Mouse (Mus musculus) mouse embryonic stem cell (cell line): ENCODE data around the gene Cabp7.
"Not testable (repeated sequence)": the region's sequence is repeated elsewhere in the genome, so short reads cannot be mapped to it uniquely, and the experiment has no call there.

Source experiments
- in situ Hi-C, 2 experiments: fragments of 300-500 bp; cut with MboI; formaldehyde crosslinking; loops; 1 replicate in 1 of 2; 3 replicates in 1 of 2; pipeline ENCODE4 v1.14.3; 2019 to 2020; ENCODE audit warnings: low sequenced_read_pairs in 2 of 2, low pct_unique_long_range_greater_than_20kb in 1 of 2, mixed read lengths in 1 of 2; ENCODE audit not compliant: unreplicated experiment in 1 of 2

Cabp7 gene

DNA sequence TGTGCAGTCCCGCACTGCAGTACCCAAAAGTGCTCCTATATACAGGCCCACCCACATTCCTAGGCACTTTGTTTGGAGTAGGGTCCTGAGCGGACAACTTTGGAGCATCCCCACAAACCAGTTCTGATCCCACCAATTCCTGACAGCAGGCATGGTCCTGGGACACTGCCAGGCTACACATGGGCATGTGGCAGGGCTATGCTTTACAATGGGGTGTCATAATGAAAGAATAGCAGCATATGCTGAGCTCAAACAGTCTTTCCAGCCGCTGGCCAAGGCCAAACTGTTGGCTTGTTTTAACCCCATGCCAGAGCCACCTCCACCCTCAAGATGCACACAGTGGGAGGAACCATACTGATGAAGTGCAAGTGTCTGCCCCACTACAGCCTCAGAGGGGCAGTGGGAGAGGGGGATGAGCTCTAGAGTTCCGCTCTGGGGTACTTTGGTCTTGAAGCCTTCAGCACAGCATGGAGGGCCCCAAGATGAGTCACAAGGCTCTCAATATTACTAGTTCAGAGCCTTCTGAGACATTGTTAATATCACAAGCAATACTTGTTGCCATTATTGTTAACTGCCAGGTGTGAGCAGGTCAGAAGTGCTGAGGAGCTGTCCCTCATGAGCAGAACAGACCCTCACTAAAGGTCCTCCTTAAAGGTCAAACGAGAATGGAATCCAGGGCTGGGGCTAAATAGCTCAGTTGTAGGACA is 29.9 kb downstream of the Cabp7 start:
- in situ Hi-C loops, result no loop called here

DNA sequence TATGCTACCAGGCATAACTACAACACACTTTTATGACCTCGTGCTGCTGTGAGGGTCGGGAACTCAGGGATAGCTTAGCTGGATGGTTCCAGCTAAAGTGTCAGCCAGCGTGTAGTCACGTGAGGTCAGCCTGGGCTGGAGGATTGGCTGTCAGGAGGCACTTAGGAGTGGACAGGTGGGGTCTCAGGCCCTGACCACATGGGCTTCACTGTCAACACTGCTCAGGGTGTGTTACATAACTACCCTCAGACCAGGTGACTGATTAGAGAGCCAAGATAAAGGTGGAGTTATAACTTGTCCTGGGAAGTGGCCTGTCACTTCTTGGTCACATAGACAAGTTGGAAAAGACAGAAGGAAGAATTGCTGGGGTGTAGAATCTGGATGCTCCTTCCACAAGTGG is 31.0 kb downstream of the Cabp7 start:
- in situ Hi-C loops, result no loop called here

DNA sequence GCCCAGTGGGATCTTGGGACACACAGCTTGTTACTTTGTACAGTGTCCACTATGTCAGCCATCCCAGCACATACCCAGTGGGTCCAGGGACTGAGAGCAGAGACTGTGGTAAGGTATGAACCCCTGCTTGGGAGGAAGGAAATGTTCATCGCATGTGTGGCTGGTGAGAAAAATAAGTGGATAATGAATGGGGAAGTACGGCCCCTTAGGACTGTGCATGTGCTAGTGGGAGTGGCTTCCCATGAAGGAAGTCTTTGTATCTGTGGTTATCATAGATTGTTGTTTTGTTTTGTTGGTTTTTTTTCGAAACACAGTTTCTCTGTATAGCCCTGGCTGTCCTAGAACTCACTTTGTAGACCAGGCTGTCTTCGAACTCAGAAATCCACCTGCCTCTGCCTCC is 31.9 kb downstream of the Cabp7 start:
- in situ Hi-C loops, result no loop called here

DNA sequence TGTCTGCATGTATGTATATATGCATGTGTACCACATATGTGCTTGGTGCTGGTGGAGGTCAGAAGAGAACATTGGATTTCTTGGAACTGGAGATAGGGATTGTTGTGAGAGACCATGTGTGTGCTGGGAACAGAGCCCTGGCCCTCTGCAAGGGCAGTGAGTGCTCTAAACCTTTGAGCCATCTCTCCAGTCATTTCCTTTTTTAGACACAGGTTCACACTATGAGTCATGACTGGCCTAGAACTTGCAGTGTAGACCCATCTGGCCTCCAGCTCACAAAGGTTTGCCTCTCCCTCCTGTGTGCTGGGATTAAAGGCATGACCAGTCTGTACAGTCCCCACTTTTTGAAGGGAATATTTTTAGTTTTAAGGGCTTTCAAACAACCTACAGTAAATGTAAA is 33.8 kb downstream of the Cabp7 start:
- in situ Hi-C loops, result no loop called here

DNA sequence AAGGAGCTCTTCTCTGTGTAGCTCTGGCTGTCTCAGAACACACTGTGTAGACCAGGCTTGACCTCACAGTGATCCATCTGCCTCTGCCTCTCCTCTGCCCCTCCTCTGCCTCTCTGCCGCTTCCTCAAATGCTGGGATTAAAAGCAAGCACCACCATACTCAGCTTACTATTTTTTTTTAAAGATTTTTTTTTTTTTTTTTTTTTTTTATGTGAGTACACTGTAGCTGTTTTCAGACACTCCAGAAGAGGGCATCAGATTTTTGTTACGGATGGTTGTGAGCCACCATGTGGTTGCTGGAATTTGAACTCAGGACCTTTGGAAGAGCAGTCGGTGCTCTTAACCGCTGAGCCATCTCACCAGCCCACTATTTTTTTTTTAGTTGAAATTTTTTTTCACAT is 36.4 kb downstream of the Cabp7 start:
- in situ Hi-C loops, result not testable (repeated sequence)

DNA sequence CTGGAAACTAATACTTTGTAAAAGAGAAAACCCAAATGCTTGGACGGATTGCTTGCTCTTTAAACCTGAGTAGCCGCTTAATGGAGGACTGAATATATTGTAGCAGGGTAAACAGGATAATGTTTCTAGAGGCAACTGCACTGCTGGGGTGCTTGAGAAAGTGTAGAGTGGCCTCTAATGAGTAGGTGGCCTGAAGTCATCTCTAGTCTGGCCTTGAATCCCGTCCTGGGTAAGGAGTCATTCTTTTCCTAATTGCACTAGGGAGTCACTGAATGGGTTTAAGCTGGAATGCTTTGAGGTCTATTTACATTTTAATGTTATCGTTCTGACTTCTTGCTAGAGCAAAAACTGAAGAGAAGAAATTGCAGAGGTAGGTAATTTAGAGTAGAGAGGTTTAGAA is 41.4 kb downstream of the Cabp7 start:
- in situ Hi-C loops, result no loop called here

DNA sequence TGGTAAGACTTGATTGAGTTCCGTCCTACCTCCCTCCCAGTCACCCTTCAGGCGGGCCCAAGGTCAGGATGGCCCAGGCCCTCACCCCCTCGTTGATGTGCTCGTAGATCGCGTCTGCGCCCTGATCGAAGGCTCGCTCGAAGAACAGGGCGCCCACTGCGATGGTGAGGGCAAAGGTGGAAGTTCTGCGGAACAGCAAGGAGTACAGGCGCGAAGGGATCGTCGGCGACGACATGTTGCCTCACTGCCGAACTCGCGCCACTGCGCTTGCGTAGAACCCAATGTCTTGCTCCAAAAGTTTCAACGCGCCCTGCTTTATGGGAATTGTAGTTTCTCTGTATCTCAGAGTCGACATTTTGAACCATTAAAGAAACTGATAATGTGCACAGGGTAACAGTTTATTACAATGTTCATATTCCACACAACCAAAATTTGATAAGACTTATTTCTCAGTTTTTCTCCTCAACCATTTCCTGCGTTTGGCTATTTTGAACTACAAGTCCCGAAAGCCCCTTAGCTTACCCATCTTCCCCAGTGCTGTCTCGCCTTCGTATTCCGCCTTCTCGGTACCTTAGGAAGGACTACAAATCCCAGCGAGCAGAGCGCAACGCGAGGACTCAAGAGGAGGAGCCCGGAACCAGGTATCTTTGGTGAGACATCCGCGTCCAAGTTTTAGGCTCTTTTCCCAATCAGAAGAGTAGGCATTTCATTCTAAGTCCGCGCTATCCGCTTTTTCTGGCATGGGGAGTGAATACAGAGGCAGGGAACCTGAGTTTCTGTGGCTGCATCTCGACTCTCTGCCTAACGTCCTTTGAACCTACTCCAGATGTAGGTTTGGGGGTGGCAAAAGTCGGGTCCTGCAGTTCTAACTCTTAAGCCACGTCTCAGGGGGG is 42.3 kb downstream of the Cabp7 start, which contains the start of the genes Uqcr10 and Zmat5:
Uqcr10 (minus strand) TSS at position 271 of the 893 bp plus-strand sequence.
Zmat5 (plus strand) TSS at position 607 of the 893 bp plus-strand sequence.
- in situ Hi-C loops, result no loop called here

DNA sequence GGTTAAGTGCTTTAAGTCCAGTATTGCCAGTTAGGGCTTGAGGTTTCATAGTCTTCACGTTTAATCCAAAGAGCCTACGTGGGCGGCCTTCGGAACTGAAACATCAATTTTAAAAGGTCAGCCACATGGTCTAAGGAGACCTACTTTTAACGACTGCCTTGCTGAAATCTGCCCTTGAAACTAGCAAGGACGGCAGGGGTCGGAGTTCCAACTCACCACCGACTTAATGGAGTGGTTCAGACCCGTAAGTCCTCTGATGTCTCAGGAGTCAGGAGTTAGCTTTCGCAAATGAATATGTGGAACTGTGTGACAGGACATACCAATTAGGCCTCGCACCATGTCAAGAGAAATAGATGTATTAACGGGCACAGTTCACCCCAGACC is 42.9 kb downstream of the Cabp7 start:
- in situ Hi-C loops, result no loop called here

DNA sequence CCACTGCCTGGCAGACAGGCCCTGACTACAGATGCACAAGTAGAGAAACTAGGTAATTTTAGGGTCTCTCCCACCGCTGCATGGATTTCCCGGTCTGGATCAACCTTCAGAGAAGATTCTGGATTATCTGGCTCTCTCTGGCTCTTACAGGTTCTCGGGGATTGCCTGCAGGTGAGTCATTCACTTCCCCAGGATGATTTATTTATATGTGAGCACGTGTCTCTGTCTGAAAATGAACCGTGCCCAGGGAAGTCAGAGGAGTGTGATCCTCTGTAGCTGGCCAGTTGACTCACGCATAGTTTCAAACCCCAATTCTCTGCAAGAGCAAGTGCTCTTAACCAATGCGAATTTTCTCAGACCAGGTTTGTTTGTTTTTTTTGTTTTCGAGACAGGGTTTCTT is 45.9 kb downstream of the Cabp7 start:
- in situ Hi-C loops, result no loop called here

DNA sequence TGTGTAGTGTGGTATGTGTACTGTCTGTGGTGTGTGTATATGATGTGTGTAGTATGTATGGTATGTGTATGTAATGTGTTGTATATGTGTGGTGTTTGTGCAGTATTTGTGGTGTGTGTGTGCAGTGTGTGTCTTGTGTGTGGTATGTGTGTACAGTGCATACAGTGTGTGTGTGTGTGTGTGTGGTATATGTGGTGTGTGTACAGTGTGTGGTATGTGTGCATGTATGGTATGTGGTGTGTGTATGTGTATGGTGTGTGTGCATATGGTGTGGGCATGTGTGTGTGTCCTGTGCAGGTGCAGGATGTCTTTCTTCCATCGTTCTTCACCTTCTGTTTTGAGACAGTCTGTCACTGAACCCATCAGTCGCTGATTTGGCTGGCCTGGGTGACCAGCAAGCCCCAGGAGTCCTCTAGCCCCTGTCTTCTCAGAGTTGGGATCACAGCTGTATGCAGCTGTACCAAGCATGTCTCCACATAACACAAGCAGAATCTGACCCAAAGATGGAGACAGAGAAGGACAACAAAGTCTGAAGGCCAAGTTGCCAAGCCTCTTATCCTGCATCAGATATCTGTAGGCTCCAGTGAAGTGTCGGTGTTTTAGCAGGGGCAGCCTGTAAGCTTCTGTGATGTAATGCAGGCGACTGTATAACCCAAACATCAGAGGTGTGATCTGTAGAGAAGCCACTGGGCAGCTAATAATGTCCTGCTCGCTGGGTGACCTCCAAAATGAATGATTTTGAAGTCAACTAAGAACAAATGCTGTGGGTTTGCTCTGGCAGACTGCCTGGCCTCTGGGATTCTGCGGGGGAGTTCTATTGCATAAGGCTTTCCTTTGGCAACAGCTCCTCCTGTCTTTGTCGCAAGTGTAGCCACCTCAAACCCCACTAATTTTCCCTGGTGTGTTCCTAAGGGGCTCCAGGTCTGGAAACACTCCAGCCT is 49.3 kb downstream of the Cabp7 start:
- in situ Hi-C loops, result no loop called here

DNA sequence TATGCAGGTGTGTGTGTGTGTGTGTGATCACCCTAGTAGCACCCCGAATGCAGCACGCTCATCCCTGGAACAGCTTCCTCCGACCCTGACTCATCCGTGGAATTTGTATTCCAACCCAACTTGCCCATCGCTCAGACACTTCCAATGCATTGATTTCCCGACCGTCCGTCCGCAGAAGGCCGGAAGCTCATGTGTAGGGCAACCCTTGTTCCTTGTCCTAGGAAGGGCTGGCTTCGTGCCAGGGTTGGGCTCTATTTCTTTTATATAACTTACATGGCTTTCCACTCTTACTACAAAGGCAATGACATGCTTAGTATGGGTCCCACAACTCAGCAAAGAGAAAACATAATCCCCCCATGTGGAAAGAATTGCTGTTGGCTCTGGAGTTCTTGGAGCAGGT is 54.4 kb downstream of the Cabp7 start:
- in situ Hi-C loops, result no loop called here

DNA sequence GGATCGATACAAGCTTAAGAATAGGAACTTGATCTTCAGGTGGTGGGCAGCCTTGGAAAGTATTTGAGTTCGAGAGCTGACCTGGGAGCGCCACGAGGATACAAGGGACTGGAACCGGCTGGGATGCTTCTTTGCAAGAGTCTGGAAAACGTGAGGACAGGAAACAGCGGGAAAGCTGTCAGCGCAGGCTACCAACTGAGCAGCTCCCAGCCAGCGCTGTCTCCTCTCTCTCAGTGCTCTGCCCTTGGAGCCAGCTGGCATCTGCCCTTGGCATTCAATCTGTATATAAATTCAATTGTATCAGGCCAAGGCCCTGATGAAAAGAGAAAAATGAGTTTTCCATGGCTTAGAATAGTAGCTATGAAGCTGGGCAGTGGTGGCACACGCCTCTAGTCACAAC is 55.4 kb downstream of the Cabp7 start:
- in situ Hi-C loops, result no loop called here

DNA sequence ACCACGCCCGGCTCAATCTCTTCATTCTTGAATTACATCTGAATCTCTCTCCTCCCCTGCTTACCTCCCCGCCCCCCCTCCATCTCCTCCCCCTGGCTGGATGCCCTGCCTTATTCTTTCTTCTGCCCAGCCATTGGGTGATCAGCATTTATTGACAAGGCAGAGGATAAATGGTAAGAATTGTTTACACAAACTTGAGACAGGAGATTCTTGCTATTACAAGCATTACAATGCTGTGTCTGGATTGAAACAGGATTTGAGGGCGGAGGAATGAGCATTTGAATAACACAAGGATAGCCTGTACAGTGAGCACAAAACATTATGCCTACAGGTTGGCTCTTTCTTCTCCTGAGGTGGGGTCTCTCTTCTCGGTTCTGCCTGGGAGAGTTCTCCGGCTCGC is 56.2 kb downstream of the Cabp7 start:
- in situ Hi-C loops, result no loop called here

DNA sequence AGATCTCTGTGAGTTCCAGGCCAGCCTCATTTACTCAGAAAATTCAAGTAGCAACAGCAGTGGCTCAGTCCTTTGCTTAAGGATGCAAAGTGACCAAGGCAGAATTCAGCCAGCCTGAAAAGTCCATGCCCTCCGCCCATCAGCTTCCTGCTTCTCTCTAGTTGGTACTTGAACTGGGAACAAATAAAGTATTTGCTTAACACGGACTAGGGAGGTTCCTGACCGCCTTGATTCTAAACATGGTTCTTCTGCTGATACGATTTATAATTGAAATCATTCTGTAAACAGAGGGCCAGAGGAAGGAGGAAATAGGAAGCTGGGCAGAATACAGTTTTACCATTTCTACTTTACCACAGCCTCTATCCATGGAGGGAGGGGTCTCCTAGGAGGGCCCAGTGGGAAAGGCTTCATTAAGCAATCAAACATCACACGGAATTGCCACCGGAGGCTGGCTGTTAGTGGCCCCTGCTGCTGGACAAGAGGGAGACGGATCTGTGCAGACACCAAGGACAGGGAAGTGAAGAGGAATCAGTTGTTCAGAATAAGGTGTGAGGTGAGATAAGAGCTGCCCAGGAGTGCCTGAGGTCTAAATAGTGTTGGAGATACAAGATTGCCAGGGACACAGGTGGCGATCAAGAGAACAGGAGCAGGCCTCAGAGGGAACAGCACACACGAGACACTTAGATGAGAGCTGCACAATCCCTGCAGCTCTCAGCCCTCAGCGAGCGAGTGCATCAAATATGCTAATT is 57.8 kb downstream of the Cabp7 start:
- in situ Hi-C loops, result no loop called here

DNA sequence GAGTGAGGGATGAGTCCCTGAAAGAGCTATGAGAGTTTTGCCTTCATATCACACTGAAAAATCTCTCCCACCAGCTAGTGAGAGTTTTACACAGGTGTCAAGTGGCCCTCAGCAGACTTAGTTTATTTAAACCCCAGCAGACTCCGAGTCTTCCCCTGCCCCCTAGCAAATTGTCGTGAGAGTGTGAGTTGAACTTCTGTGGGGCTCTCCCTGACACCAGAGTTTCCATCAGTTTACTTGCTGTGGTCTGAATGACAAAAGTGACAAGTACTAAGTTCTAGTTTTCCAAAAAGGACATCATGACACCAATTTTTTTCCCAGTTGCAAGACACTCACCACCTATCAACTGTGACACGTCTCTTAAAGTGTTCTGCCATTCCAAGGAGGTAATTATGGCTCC is 58.7 kb downstream of the Cabp7 start:
- in situ Hi-C loops, result no loop called here

DNA sequence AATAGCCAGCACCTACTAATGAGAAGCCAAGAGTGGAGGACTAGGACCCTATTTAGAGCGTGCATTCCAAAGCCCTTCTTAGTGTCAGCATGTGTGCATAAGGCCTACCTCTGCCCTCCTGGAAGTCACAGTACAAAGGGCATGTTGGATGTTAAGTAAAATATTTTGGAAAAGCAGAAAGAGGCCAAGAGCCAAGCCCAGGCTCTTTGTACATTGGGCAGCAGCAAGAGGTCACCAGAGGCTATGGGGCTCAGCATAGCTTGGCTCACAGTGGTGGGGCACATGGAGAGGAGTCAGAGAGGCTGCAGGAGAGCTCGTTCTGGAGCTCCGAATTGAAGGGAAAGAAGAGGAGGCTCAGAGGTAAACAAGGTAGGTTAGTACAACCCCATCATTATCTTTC is 59.6 kb downstream of the Cabp7 start:
- in situ Hi-C loops, result no loop called here
